Mouse (Mus musculus): ENCODE measurements around the gene 4930519P11Rik. TPM values are rescaled to one million over a fixed set of nuclear protein-coding genes. Genes with fewer than 3 reads are reported as not detected.

4930519P11Rik gene
- total and polyA plus RNA-seq, 3 experiments, result not detected

- H3K79me2 ChIP-seq (replicated peaks; ENCODE audit: control insufficient read depth, extremely low read depth, insufficient read depth, poor library complexity, severe bottlenecking), result no peaks in the 10 kb centered on the region
- no peak overlapping the region for H3K9ac ChIP-seq (ENCODE audit: insufficient read depth, low read depth)
- TF ChIP-seq UBTF (IDR thresholded peaks at IDR 0.05; ENCODE audit: low read depth, low read length), result no peak
- no peak for TF ChIP-seq E2F4 (IDR thresholded peaks at IDR 0.05; ENCODE audit: insufficient replicate concordance, low read depth, low read length)
- TF ChIP-seq RCOR1 (conservative IDR thresholded peaks at IDR 0.05; ENCODE audit: low read depth, low read length), result no peak
- no peak for TF ChIP-seq SMC3 (IDR thresholded peaks at IDR 0.05; ENCODE audit: low read depth, low read length)
- no peak for TF ChIP-seq ELF1 (IDR thresholded peaks at IDR 0.05; ENCODE audit: low read depth, low read length)
- no peak for TF ChIP-seq CTCF (conservative IDR thresholded peaks at IDR 0.05 in 1 of 2, IDR thresholded peaks at IDR 0.05 in 1 of 2; ENCODE audit: low read depth in 2 of 2, low read length in 2 of 2)
- no peak for TF ChIP-seq CHD1 (IDR thresholded peaks at IDR 0.05; ENCODE audit: low read depth, low read length)
- no peak for TF ChIP-seq MYC (IDR thresholded peaks at IDR 0.05; ENCODE audit: low read depth, low read length)
- no peak for TF ChIP-seq HCFC1 (IDR thresholded peaks at IDR 0.05; ENCODE audit: low read depth, low read length)
- TF ChIP-seq IRF4 (IDR thresholded peaks at IDR 0.05; ENCODE audit: low read depth, low read length), result no peak
- TF ChIP-seq MAX (IDR thresholded peaks at IDR 0.05; ENCODE audit: low read length), result no peak
- no peak for TF ChIP-seq MAFK (IDR thresholded peaks at IDR 0.05; ENCODE audit: insufficient replicate concordance, low read length)
- no peak for TF ChIP-seq GABPA (IDR thresholded peaks at IDR 0.05; ENCODE audit: insufficient replicate concordance, low read depth, low read length)
- no peak for TF ChIP-seq PAX5 (IDR thresholded peaks at IDR 0.05; ENCODE audit: low read length)
- no peak for TF ChIP-seq ZMIZ1 (IDR thresholded peaks at IDR 0.05; ENCODE audit: low read depth, low read length)
Measured at GRCm38 (mm10) chr2:154584931-154585601, 28.2 kb downstream of the 4930519P11Rik start.

GRCm38 (mm10) chr2:154583906-154584872 is 29.0 kb downstream of the 4930519P11Rik start:
- H3K9me3 ChIP-seq (replicated peaks; ENCODE audit: low read length), result no peaks in the 10 kb centered on the region
- H3K27me3 ChIP-seq (replicated peaks), result no peaks in the 10 kb centered on the region
- no peak for DNase-seq (ENCODE audit: extremely low read depth)
- no peak overlapping the region for H3K4me2 ChIP-seq (ENCODE audit: insufficient read depth, low read depth, poor library complexity, severe bottlenecking)
- no peaks in the 10 kb centered on the region for H3K4me1 ChIP-seq (ENCODE audit: control insufficient read depth in 1 of 2, insufficient read depth in 2 of 2)
- H3K9ac ChIP-seq (ENCODE audit: insufficient read depth, low read depth), result no peak overlapping the region
- H3K27ac ChIP-seq (ENCODE audit: insufficient read depth, low read depth), result no peak overlapping the region
- peaks cover 2 to 15% of the 10 kb centered on the region in 2 experiments for H3K36me3 ChIP-seq (replicated peaks in 1 of 2; ENCODE audit: control insufficient read depth in 1 of 2, insufficient read depth in 1 of 2, low read length in 1 of 2)
- no peaks in the 10 kb centered on the region for H3K79me2 ChIP-seq (replicated peaks; ENCODE audit: control insufficient read depth, extremely low read depth, insufficient read depth, poor library complexity, severe bottlenecking)
- in situ Hi-C loops (cut with MboI; ENCODE audit: low pct_ligation_motif_present, low pct_unique_long_range_greater_than_20kb, low sequenced_read_pairs) (no loop called here), dilution Hi-C loops (cut with MboI; ENCODE audit: extremely low pct_ligation_motif_present, extremely low pct_unique_long_range_greater_than_20kb, low sequenced_read_pairs) (no loop called here)
- no peak overlapping the region for H3K4me3 ChIP-seq (replicated peaks in 1 of 3; ENCODE audit: low read depth in 2 of 3, low read length in 2 of 3, poor library complexity in 1 of 3)
- TF ChIP-seq POLR2A (IDR thresholded peaks at IDR 0.05; ENCODE audit: low read depth, low read length), result no peak
- no peak for TF ChIP-seq ETS1 (conservative IDR thresholded peaks at IDR 0.05; ENCODE audit: low read depth, low read length)
- TF ChIP-seq RCOR1 (conservative IDR thresholded peaks at IDR 0.05; ENCODE audit: low read depth, low read length), result no peak

More at GRCm38 (mm10) chr2:154584931-154585601, 28.2 kb downstream of the 4930519P11Rik start:
- H3K4me2 ChIP-seq (ENCODE audit: insufficient read depth, low read depth, poor library complexity, severe bottlenecking), result no peak overlapping the region
- H3K27me3 ChIP-seq (replicated peaks), result no peaks in the 10 kb centered on the region
- H3K4me1 ChIP-seq (ENCODE audit: control insufficient read depth in 1 of 2, insufficient read depth in 2 of 2), result no peaks in the 10 kb centered on the region
- H3K27ac ChIP-seq (ENCODE audit: insufficient read depth, low read depth), result no peak overlapping the region
- no peak for DNase-seq (ENCODE audit: extremely low read depth)
- dilution Hi-C loops (cut with MboI; ENCODE audit: extremely low pct_ligation_motif_present, extremely low pct_unique_long_range_greater_than_20kb, low sequenced_read_pairs), result no loop called here
- H3K36me3 ChIP-seq (replicated peaks in 1 of 2; ENCODE audit: control insufficient read depth in 1 of 2, insufficient read depth in 1 of 2, low read length in 1 of 2), result peaks cover 2 to 15% of the 10 kb centered on the region in 2 experiments
- in situ Hi-C loops (cut with MboI; ENCODE audit: low pct_ligation_motif_present, low pct_unique_long_range_greater_than_20kb, low sequenced_read_pairs), result no loop called here
- no peak overlapping the region for H3K4me3 ChIP-seq (replicated peaks in 1 of 3; ENCODE audit: low read depth in 2 of 3, low read length in 2 of 3, poor library complexity in 1 of 3)
- H3K9me3 ChIP-seq (replicated peaks; ENCODE audit: low read length), result no peaks in the 10 kb centered on the region
